Mouse (Mus musculus) neural tube, embryonic 11.5 days (tissue): ENCODE measurements around the gene Slc34a2. TPM values are rescaled to one million over a fixed set of nuclear protein-coding genes. Genes with fewer than 3 reads are reported as not detected.

Experiments
- ATAC-seq: fragments of 200-750 bp; cut with Nextera tagmentation; 2 replicates; pipeline ENCODE4 v1.8.0; 2017; ENCODE audit warnings: moderate number of reproducible peaks, mild to moderate bottlenecking, moderate TSS enrichment, moderate library complexity; ENCODE audit not compliant: insufficient read depth, low FRiP score, low TSS enrichment
- DNase-seq: peaks from one replicate; pipeline ENCODE4 v3.0.0-alpha.2; 2015; ENCODE audit warnings: low spot score
- H3K27ac ChIP-seq: fragments of 300-500 bp; sonication (generic); 2 replicates; pipeline ENCODE4 v1.5.1; 2014; ENCODE audit warnings: low read depth, mild to moderate bottlenecking, low read length
- H3K27me3 ChIP-seq: fragments of 300-500 bp; sonication (generic); 2 replicates; pipeline ENCODE4 v1.6.1; 2014; ENCODE audit warnings: mild to moderate bottlenecking, low read length, mixed read lengths; ENCODE audit not compliant: control insufficient read depth, insufficient read depth
- H3K36me3 ChIP-seq: fragments of 300-500 bp; sonication (generic); 2 replicates; pipeline ENCODE4 v1.6.1; 2014; ENCODE audit warnings: mild to moderate bottlenecking, low read length, moderate library complexity, mixed read lengths; ENCODE audit not compliant: control insufficient read depth, insufficient read depth
- H3K4me1 ChIP-seq: fragments of 300-500 bp; sonication (generic); 2 replicates; pipeline ENCODE4 v1.6.1; 2014; ENCODE audit warnings: low read length, mixed read lengths; ENCODE audit not compliant: control insufficient read depth, insufficient read depth
- H3K4me2 ChIP-seq: fragments of 300-500 bp; sonication (generic); 2 replicates; pipeline ENCODE4 v1.6.1; 2014; ENCODE audit warnings: low read depth, mild to moderate bottlenecking, moderate library complexity
- H3K4me3 ChIP-seq: fragments of 300-500 bp; sonication (generic); 2 replicates; pipeline ENCODE4 v1.5.1; 2014; ENCODE audit warnings: low read depth, low read length
- H3K9ac ChIP-seq: fragments of 300-500 bp; sonication (generic); 2 replicates; pipeline ENCODE4 v1.6.1; 2014; ENCODE audit warnings: mild to moderate bottlenecking, low read length
- H3K9me3 ChIP-seq: fragments of 300-500 bp; sonication (generic); 2 replicates; pipeline ENCODE4 v1.6.1; 2016; ENCODE audit warnings: low read length; ENCODE audit not compliant: control insufficient read depth
- WGBS: fragments of 180-500 bp; shearing (Covaris S2); extraction: QIAGEN DNeasy Blood & Tissue Kit; methylation state at CpG from one replicate; pipeline ENCODE4 v1.1.7; 2014; 5-methylcytosine and 5-hydroxymethylcytosine counted together
- polyA plus RNA-seq: library from polyadenylated mRNA; unstranded; fragments of >200 nt; fragmentation: Nextera tagmentation; extraction: Ambion mirVana; gene quantifications from 2 replicates; pipeline ENCODE4 v1.2.1, GENCODE M21; 2014

Gene Slc34a2
- polyA plus RNA-seq, 1 experiment from 2014 or later, result not detected

- H3K4me1 ChIP-seq, result 0 out of 2 replicates have a peak, but pooled peaks cover 5% of the 10 kb centered on the region
- H3K4me3 ChIP-seq, result no peak overlapping the region
- H3K9me3 ChIP-seq, result no peaks in the 10 kb centered on the region
- H3K27ac ChIP-seq, result no peak overlapping the region
- WGBS, result 20% methylated on average over 6 of the region's 6 CpGs
- no peak for ATAC-seq
- H3K4me2 ChIP-seq, result no peak overlapping the region
- peaks cover 16% of the 10 kb centered on the region for H3K27me3 ChIP-seq
- DNase-seq, result no peak
- H3K36me3 ChIP-seq, result no peaks in the 10 kb centered on the region
- no peak overlapping the region for H3K9ac ChIP-seq
Measured at GRCm38 (mm10) chr5:53047951-53048350, 10.1 kb downstream of the Slc34a2 start.

- H3K4me3 ChIP-seq, result peak overlapping the region; percentile 25; the same call in 1 of the 2 replicates
- H3K27me3 ChIP-seq, result peaks cover 16% of the 10 kb centered on the region
- 32% methylated on average over 4 of the region's 4 CpGs for WGBS
- H3K27ac ChIP-seq, result no peak overlapping the region
- peak overlapping the region; percentile 32; the same call in 1 of the 2 replicates for H3K9ac ChIP-seq
- no peaks in the 10 kb centered on the region for H3K9me3 ChIP-seq
- peak overlapping the region; percentile 65 for H3K4me2 ChIP-seq
- 0 out of 2 replicates have a peak, but pooled peaks cover 5% of the 10 kb centered on the region for H3K4me1 ChIP-seq
- no peak for DNase-seq
- no peak for ATAC-seq
- no peaks in the 10 kb centered on the region for H3K36me3 ChIP-seq
Measured at GRCm38 (mm10) chr5:53048599-53048998, 10.7 kb downstream of the Slc34a2 start.

- 2% methylated on average over 38 of the region's 39 CpGs for WGBS
- ATAC-seq, result no peak
- peak overlapping the region; percentile 32 for H3K9ac ChIP-seq
Measured at GRCm38 (mm10) chr5:53049046-53049445, 11.2 kb downstream of the Slc34a2 start.

GRCm38 (mm10) chr5:53050963-53051362 is 13.1 kb downstream of the Slc34a2 start:
- Histone ChIP-seq H3K4me2 (no peak overlapping the region), H3K9ac (no peak overlapping the region), H3K27ac (no peak overlapping the region), H3K4me3 (no peak overlapping the region), H3K36me3 (no peaks in the 10 kb centered on the region), H3K9me3 (no peaks in the 10 kb centered on the region), H3K4me1 (0 out of 2 replicates have a peak, but pooled peaks cover 5% of the 10 kb centered on the region), H3K27me3 (peaks cover 16% of the 10 kb centered on the region)
- 47% methylated on average over 1 of the region's 1 CpGs for WGBS
- ATAC-seq, result no peak
- DNase-seq, result no peak

More at GRCm38 (mm10) chr5:53049046-53049445, 11.2 kb downstream of the Slc34a2 start:
- peak overlapping the region; percentile 25 for H3K4me3 ChIP-seq
- DNase-seq, result peak; percentile 24
- peak overlapping the region; percentile 65 for H3K4me2 ChIP-seq
- 0 out of 2 replicates have a peak, but pooled peaks cover 5% of the 10 kb centered on the region for H3K4me1 ChIP-seq
- H3K9me3 ChIP-seq, result no peaks in the 10 kb centered on the region
- peaks cover 16% of the 10 kb centered on the region for H3K27me3 ChIP-seq
- no peaks in the 10 kb centered on the region for H3K36me3 ChIP-seq
- no peak overlapping the region for H3K27ac ChIP-seq

GRCm38 (mm10) chr5:53053246-53053645 is 15.4 kb downstream of the Slc34a2 start:
- Histone ChIP-seq H3K27ac (no peak overlapping the region), H3K4me2 (no peak overlapping the region), H3K4me3 (no peak overlapping the region), H3K9me3 (no peaks in the 10 kb centered on the region), H3K4me1 (0 out of 2 replicates have a peak, but pooled peaks cover 5% of the 10 kb centered on the region), H3K36me3 (no peaks in the 10 kb centered on the region), H3K9ac (no peak overlapping the region), H3K27me3 (peaks cover 16% of the 10 kb centered on the region)
- 75% methylated on average over 2 of the region's 2 CpGs for WGBS
- no peak for DNase-seq
- ATAC-seq, result no peak

GRCm38 (mm10) chr5:53061532-53062130 is 23.8 kb downstream of the Slc34a2 start:
- Histone ChIP-seq H3K4me3 (no peak overlapping the region), H3K4me2 (no peak overlapping the region), H3K9me3 (no peaks in the 10 kb centered on the region), H3K27ac (no peak overlapping the region), H3K9ac (no peak overlapping the region), H3K27me3 (no peaks in the 10 kb centered on the region), H3K36me3 (no peaks in the 10 kb centered on the region), H3K4me1 (no peaks in the 10 kb centered on the region)
- DNase-seq, result no peak
- WGBS, result 88% methylated on average over 9 of the region's 9 CpGs
- ATAC-seq, result no peak

- Histone ChIP-seq H3K4me3 (no peak overlapping the region), H3K9me3 (no peaks in the 10 kb centered on the region)
- 81% methylated on average over 6 of the region's 6 CpGs for WGBS
Measured at GRCm38 (mm10) chr5:53074553-53074952, 36.7 kb downstream of the Slc34a2 start.

GRCm38 (mm10) chr5:53078453-53078852 is 40.6 kb downstream of the Slc34a2 start:
- H3K4me3 ChIP-seq, result no peak overlapping the region
- H3K4me1 ChIP-seq, result no peaks in the 10 kb centered on the region
- WGBS, result 89% methylated on average over 4 of the region's 4 CpGs
- H3K36me3 ChIP-seq, result no peaks in the 10 kb centered on the region
- ATAC-seq (no peak), DNase-seq (no peak)
- H3K27me3 ChIP-seq, result no peaks in the 10 kb centered on the region
- no peaks in the 10 kb centered on the region for H3K9me3 ChIP-seq
- H3K9ac ChIP-seq, result no peak overlapping the region
- H3K4me2 ChIP-seq, result no peak overlapping the region
- no peak overlapping the region for H3K27ac ChIP-seq

More at GRCm38 (mm10) chr5:53074553-53074952, 36.7 kb downstream of the Slc34a2 start:
- no peak overlapping the region for H3K4me2 ChIP-seq
- H3K4me1 ChIP-seq, result no peaks in the 10 kb centered on the region
- H3K9ac ChIP-seq, result no peak overlapping the region
- H3K36me3 ChIP-seq, result no peaks in the 10 kb centered on the region
- ATAC-seq (no peak), DNase-seq (no peak)
- no peaks in the 10 kb centered on the region for H3K27me3 ChIP-seq
- H3K27ac ChIP-seq, result no peak overlapping the region

GRCm38 (mm10) chr5:53087452-53087851 is 49.6 kb downstream of the Slc34a2 start:
- DNase-seq (no peak), ATAC-seq (no peak)
- WGBS, result 88% methylated on average over 7 of the region's 7 CpGs

More at GRCm38 (mm10) chr5:53087452-53087851, 49.6 kb downstream of the Slc34a2 start:
- no peaks in the 10 kb centered on the region for H3K36me3 ChIP-seq
- H3K4me3 ChIP-seq, result no peak overlapping the region
- no peak overlapping the region for H3K9ac ChIP-seq
- H3K4me1 ChIP-seq, result no peaks in the 10 kb centered on the region
- H3K9me3 ChIP-seq, result no peaks in the 10 kb centered on the region
- no peak overlapping the region for H3K4me2 ChIP-seq
- H3K27me3 ChIP-seq, result no peaks in the 10 kb centered on the region
- no peak overlapping the region for H3K27ac ChIP-seq
